Mouse (Mus musculus) forebrain, embryonic 12.5 days (tissue): ENCODE results near the gene Slc37a4. TPM values are rescaled to one million over a fixed set of nuclear protein-coding genes. Genes with fewer than 3 reads are reported as not detected.
"Not testable (repeated sequence)": the region's sequence is repeated elsewhere in the genome, so short reads cannot be mapped to it uniquely, and the experiment has no call there.

Source experiments
- ATAC-seq: fragments of 200-750 bp; cut with Nextera tagmentation; 2 replicates; pipeline ENCODE4 v1.8.0; 2017; ENCODE audit warnings: moderate TSS enrichment; ENCODE audit not compliant: low FRiP score
- H3K27ac ChIP-seq: fragments of 300-500 bp; sonication (generic); 2 replicates; pipeline ENCODE4 v1.5.1; 2016; ENCODE audit warnings: mild to moderate bottlenecking
- H3K27me3 ChIP-seq: fragments of 300-500 bp; sonication (generic); 2 replicates; pipeline ENCODE4 v1.6.1; 2016; ENCODE audit warnings: mild to moderate bottlenecking
- H3K36me3 ChIP-seq: fragments of 300-500 bp; sonication (generic); replicated peaks from 2 replicates; pipeline ENCODE4 v1.6.1; 2016; ENCODE audit warnings: mild to moderate bottlenecking
- H3K4me1 ChIP-seq: fragments of 300-500 bp; sonication (generic); 2 replicates; pipeline ENCODE4 v1.6.1; 2016
- H3K4me2 ChIP-seq: fragments of 300-500 bp; sonication (generic); 2 replicates; pipeline ENCODE4 v1.6.1; 2016; ENCODE audit warnings: mild to moderate bottlenecking, moderate library complexity
- H3K4me3 ChIP-seq: fragments of 300-500 bp; sonication (generic); replicated peaks from 2 replicates; pipeline ENCODE4 v1.5.1; 2016; ENCODE audit warnings: mild to moderate bottlenecking
- H3K9ac ChIP-seq: fragments of 300-500 bp; sonication (generic); 2 replicates; pipeline ENCODE4 v1.6.1; 2016; ENCODE audit warnings: mild to moderate bottlenecking
- H3K9me3 ChIP-seq: fragments of 300-500 bp; sonication (generic); 2 replicates; pipeline ENCODE4 v1.6.1; 2016
- WGBS: fragments of 180-500 bp; shearing (Covaris S2); methylation state at CpG from one replicate; pipeline ENCODE4 v1.1.7; 2016; 5-methylcytosine and 5-hydroxymethylcytosine counted together
- polyA plus RNA-seq: library from polyadenylated mRNA; unstranded; fragments of >200 nt; fragmentation: Nextera tagmentation; extraction: Ambion mirVana; gene quantifications from 2 replicates; pipeline ENCODE4 v1.2.1, GENCODE M21; 2016

The Slc37a4 gene
- polyA plus RNA-seq, 1 experiment from 2014 or later: 23.6 TPM

DNA sequence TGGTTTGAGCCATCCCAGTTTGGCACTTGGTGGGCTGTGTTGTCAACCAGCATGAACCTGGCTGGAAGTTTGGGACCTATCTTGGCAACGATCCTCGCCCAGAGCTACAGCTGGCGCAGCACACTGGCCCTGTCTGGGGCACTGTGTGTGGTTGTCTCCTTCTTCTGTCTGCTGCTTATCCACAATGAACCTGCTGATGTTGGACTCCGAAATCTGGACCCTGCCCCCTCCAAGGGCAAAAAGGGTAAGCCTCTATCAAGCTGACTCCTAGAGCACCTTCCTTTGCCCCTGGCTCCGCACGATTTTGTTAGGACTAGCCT is 3.1 kb downstream of the Slc37a4 start:
- H3K27ac ChIP-seq: no peak overlapping the region
- H3K9ac ChIP-seq: no peak overlapping the region
- peaks cover 26% of the 10 kb centered on the region for H3K4me1 ChIP-seq
- no peaks in the 10 kb centered on the region for H3K27me3 ChIP-seq
- peaks cover 60% of the 10 kb centered on the region for H3K36me3 ChIP-seq
- ATAC-seq: no peak
- H3K4me3 ChIP-seq: no peak overlapping the region
- WGBS: 93% methylated on average over 6 of the region's 6 CpGs
- no peak overlapping the region for H3K4me2 ChIP-seq
- H3K9me3 ChIP-seq: no peaks in the 10 kb centered on the region

DNA sequence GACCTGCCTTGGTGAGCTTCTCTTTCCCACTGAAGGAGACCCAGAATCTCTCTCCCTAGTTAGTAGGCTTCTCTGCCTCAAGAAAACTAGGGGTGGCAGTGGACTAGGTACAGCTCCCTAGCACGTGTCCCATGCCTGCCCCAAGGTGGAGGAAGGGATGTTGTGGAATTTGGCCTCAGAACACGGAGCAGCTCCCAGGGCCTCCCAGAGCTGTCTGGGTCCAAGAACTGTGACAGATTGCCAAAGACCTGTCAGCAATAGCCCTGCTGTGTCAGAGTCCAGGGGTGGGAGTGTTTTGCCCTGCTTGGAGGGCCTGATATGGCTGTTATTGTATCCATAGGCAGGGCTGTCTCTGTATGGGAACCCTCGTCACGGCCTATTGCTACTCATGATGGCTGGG is 4.4 kb downstream of the Slc37a4 start:
- Histone ChIP-seq H3K4me3 (no peak overlapping the region), H3K4me2 (no peak overlapping the region), H3K4me1 (peaks cover 31% of the 10 kb centered on the region), H3K9ac (no peak overlapping the region), H3K36me3 (peaks cover 68% of the 10 kb centered on the region), H3K27me3 (no peaks in the 10 kb centered on the region), H3K9me3 (no peaks in the 10 kb centered on the region), H3K27ac (no peak overlapping the region)
- no peak for ATAC-seq
- 95% methylated on average over 4 of the region's 4 CpGs for WGBS

DNA sequence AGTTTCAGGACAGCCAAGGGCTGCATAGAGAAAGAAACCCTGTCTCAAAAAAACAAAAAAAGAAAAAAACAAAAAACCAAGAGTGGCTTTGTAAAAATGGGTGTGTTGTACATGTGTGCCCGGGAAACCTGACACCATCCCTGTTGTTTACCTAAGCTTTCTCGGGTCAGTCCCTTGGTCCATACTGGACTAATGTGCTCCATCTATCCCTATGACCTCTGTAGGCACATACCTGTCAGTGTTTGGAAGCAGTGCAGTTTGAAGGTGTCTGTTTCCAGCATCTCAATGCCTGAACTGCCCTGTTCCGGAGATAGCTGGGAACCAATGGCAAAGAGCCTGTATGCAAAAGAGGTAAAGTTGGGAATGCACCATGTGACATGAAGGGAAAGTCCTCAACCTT is 8.4 kb downstream of the Slc37a4 start:
- WGBS: 79% methylated on average over 3 of the region's 3 CpGs
- Histone ChIP-seq H3K4me1 (peaks cover 19% of the 10 kb centered on the region), H3K9ac (no peak overlapping the region), H3K36me3 (peaks cover 67% of the 10 kb centered on the region), H3K27ac (no peak overlapping the region), H3K27me3 (no peaks in the 10 kb centered on the region), H3K4me3 (no peak overlapping the region), H3K4me2 (no peak overlapping the region), H3K9me3 (no peaks in the 10 kb centered on the region)
- no peak for ATAC-seq

DNA sequence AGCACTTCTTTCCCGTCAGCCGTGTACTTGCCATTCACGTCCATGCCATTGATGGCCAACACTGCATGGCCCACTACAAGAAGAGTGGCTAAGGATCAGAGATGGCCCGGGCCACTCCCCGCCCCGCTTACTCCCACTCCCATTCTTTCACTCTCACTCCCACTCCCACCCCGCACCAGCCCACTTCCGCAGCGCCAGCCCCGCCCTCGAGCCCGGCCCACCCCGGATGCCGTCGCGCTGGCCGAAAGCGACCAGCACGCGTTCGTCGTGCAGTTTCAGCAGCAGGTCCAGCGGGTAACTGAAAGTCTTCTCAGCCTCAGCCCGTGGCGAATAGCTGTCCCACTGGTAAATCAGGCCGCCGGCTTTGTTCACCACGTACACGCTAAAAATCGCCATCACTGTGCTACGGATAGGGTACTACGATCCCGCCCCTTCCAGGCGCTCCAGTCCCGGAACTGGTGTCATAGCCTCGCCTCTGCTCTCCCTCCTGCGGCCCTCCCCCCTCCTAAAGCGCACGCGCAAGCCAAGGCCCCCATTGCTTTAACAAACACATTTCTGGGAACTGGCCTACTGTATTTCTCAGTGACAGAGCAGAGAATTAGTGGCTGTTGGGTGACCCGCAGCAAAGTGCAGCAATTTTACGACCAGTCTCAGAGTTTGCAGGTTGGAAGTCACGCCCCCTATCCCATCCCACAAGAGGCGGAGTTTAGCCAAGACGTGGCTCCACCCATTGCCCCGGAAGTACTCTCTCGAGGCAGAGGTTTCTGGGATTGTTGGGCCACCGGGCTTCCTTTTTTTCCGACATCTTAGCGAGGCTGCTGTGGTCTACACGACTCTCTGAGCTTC is 10.5 kb downstream of the Slc37a4 start, which contains the start of the genes Rps25 and Trappc4:
TSS of gene Rps25 (plus strand) at position 234 of the 846 bp plus-strand sequence.
TSS of gene Trappc4 (minus strand) at position 695 of the 846 bp plus-strand sequence.
- Histone ChIP-seq H3K9me3 (no peaks in the 10 kb centered on the region), H3K9ac (peak within 1 kb of the TSS; percentile 74), H3K27ac (peak within 1 kb of the TSS; percentile 93), H3K36me3 (peaks cover 67% of the 10 kb centered on the region), H3K4me1 (peaks cover 19% of the 10 kb centered on the region), H3K4me3 (peak within 1 kb of the TSS; percentile 78), H3K4me2 (peak within 1 kb of the TSS; percentile 81), H3K27me3 (no peaks in the 10 kb centered on the region)
- ATAC-seq: peak; percentile 96
- WGBS: under 1% methylated on average over 51 of the region's 51 CpGs

DNA sequence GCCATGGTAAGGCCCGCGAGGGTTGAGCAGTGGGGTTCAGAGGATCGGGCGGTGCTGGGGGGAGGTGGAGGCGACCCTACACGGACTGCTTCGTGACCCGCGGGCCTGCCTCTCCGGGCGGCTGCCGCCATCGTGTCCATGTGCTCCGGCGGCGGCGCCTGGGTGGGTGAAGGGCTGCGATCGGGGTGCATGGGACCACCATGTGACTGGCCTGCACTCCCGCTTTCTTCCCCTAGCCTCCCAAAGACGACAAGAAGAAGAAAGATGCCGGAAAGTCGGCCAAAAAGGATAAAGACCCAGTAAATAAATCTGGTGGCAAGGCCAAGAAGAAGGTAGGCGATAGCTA is 11.1 kb downstream of the Slc37a4 start:
- no peaks in the 10 kb centered on the region for H3K27me3 ChIP-seq
- H3K27ac ChIP-seq: peak overlapping the region; percentile 93
- H3K9ac ChIP-seq: peak overlapping the region; percentile 74
- peaks cover 19% of the 10 kb centered on the region for H3K4me1 ChIP-seq
- H3K4me2 ChIP-seq: peak overlapping the region; percentile 81
- under 1% methylated on average over 24 of the region's 24 CpGs for WGBS
- peaks cover 67% of the 10 kb centered on the region for H3K36me3 ChIP-seq
- H3K4me3 ChIP-seq: peak overlapping the region; percentile 78
- ATAC-seq: no peak
- H3K9me3 ChIP-seq: no peaks in the 10 kb centered on the region

DNA sequence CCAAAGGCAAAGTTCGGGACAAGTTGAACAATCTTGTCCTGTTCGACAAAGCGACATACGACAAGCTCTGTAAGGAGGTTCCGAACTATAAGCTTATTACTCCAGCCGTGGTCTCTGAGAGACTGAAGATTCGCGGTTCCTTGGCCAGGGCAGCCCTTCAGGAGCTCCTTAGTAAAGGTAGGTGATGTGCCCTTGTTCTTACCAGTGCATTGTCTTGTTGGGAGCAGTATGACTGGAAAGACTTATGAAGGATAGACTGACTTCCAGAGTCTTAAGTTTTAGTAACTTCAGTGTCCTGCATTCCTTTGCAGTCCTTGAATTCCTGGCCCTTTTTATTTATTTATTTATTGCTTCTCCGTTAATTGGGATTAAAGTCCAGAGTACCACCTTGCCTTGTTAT is 12.0 kb downstream of the Slc37a4 start:
- not testable (repeated sequence) for H3K27ac ChIP-seq, ATAC-seq, H3K27me3 ChIP-seq, H3K9me3 ChIP-seq
- peak overlapping the region; percentile 78 for H3K4me3 ChIP-seq
- H3K4me2 ChIP-seq: peak overlapping the region; percentile 81
- H3K36me3 ChIP-seq: peaks cover 69% of the 10 kb centered on the region
- 82% methylated on average over 9 of the region's 9 CpGs for WGBS
- 0 out of 2 replicates have a peak overlapping the region, but pooled peaks have one; percentile 74 for H3K9ac ChIP-seq
- H3K4me1 ChIP-seq: peaks cover 19% of the 10 kb centered on the region

DNA sequence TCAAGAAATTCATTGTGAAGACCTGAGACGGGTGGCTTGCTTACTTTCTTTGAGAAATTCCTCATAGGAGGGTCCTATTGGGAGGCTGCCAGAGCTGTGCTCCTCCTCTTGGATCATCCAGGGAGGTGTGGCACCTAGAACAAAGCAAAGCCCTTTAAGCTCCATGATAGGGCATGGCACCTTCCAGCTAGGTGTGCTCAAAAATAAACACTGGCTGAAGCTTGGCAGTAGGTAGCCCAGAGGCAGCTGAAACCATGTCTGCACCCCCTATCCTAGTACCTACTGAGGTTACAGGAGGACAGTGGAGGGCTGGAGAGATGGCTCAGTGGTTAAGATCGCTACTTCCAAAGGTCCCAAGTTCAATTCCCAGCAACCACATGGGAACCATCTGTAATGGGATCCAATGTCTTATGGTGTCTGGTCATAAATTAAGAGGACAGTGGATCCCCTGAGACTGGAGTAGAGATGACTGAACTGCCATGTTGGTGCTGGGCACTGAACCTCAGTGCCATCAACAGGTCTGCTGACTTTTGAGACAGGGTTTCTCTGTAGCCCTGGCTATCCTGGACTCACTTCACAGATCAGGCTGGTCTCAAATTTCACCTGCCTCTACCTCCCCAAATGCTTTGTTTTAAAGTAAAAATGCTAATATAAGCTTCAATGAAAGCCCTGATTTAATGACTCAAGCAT is 14.1 kb downstream of the Slc37a4 start:
- Histone ChIP-seq H3K9me3 (no peaks in the 10 kb centered on the region), H3K4me1 (peaks cover 15% of the 10 kb centered on the region), H3K9ac (no peak overlapping the region), H3K36me3 (peaks cover 61% of the 10 kb centered on the region), H3K4me2 (no peak overlapping the region), H3K4me3 (no peak overlapping the region), H3K27me3 (no peaks in the 10 kb centered on the region), H3K27ac (no peak overlapping the region)
- 89% methylated on average over 2 of the region's 2 CpGs for WGBS
- no peak for ATAC-seq

DNA sequence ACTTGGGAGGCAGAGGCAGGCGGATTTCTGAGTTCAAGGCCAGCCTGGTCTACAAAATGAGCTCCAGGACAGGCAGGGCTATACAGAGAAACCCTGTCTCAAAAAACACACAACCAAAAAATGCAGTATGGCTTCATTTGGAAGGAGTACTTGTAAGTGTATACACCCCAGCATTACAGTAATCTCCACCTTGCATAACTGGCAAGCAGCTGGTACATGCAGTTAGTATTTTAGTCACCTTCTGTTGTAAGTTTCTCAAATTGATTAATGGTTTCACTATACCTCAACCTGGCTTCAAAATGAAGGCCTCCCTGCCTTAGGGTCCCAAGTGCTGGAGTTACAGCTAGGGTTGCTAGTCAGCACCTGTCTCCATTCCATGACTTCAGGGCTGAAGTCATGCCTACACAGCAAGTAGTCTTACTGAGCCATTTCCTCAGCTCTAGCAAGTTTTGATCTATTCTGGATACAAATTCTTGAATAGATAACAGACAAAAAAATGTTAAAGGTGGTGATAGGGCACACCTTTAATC is 15.0 kb downstream of the Slc37a4 start:
- Histone ChIP-seq H3K4me2 (no peak overlapping the region), H3K27ac (no peak overlapping the region), H3K9ac (no peak overlapping the region), H3K4me1 (peaks cover 12% of the 10 kb centered on the region), H3K36me3 (peaks cover 63% of the 10 kb centered on the region), H3K27me3 (no peaks in the 10 kb centered on the region), H3K9me3 (no peaks in the 10 kb centered on the region), H3K4me3 (no peak overlapping the region)
- ATAC-seq: no peak
- 84% methylated on average over 1 of the region's 1 CpGs for whole genome bisulfite sequencing

DNA sequence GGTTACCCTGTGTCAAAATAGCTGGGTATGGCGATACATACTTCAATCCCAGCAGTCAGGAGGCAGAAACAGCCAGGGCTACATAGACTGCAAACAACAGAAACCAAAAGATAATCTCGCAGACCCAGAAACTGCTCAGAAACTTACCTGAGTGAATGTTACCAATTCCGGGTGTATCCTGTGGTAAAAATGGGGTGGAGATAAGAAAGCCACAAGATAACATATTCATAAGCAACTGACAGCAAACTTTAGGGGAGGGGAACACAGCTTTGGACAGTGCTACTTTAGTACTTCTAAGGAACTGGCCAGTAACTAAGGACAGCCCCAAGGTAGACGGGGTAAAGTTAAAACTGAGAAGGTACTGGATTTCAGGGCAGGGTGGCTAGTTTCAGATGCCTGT is 15.7 kb downstream of the Slc37a4 start:
- H3K4me3 ChIP-seq: no peak overlapping the region
- H3K27me3 ChIP-seq: no peaks in the 10 kb centered on the region
- no peak for ATAC-seq
- H3K4me2 ChIP-seq: no peak overlapping the region
- no peaks in the 10 kb centered on the region for H3K9me3 ChIP-seq
- 88% methylated on average over 4 of the region's 4 CpGs for WGBS
- H3K27ac ChIP-seq: no peak overlapping the region
- H3K4me1 ChIP-seq: peaks cover 15% of the 10 kb centered on the region
- H3K36me3 ChIP-seq: peaks cover 63% of the 10 kb centered on the region
- H3K9ac ChIP-seq: no peak overlapping the region

DNA sequence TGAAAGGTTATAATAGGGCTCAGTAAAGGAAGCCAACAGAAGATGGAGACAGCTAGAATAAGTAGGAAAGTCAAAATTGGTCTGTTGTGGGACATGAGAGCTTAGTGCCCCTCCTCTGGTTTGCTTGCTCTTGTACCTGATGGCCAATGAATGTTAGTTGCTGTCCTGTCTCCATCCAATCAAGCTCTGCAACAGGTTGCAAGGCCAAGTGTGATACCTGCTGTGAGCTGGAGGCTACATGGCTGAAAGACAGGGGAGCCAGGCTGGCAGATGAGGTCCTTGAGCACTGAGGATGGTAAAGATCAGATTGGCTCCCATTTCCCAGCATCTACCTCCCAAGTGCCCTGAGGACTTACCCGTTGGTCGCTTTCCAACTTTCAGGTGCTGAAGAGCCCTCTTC is 16.1 kb downstream of the Slc37a4 start:
- no peak overlapping the region for H3K27ac ChIP-seq
- no peak for ATAC-seq
- H3K4me3 ChIP-seq: no peak overlapping the region
- WGBS: 74% methylated on average over 2 of the region's 2 CpGs
- H3K9ac ChIP-seq: no peak overlapping the region
- no peaks in the 10 kb centered on the region for H3K9me3 ChIP-seq
- H3K4me1 ChIP-seq: peaks cover 19% of the 10 kb centered on the region
- H3K4me2 ChIP-seq: no peak overlapping the region
- H3K27me3 ChIP-seq: no peaks in the 10 kb centered on the region
- peaks cover 63% of the 10 kb centered on the region for H3K36me3 ChIP-seq

DNA sequence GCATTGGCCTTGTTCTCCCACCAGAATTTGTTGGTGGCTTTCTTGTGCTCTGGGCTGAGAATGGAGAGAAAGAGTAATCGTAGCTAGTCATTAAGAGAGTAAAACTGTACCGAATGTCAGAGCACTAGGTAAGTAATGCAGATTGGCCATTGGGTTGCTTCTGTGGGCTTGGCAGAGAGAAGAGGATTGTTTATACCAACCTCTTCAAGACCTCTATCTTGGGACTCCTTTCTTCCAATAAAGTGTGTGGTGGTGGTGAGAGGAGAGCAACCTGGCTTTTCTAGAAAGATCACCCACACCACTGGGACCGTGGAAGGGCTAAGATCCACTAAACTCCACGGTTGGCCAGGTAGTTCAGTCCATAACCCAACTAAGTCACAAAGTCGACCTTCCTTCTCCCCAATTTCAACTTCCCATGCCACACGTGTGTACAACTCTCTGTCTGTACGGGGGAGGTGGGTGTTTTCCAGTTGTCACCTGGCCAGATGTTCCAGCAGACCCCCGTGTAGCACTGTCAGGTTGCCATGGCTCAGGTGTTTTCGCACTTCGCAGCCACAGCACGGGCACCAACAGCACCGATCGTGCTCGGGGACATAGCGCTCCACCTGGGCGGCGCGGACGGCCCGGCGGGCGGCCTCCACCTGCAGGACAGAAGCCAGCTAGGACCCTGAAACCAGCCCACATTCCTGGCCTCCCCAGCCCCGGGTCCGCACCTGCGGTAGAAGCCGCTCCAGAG is 20.7 kb downstream of the Slc37a4 start:
- peak overlapping the region; percentile 51; the same call in 1 of the 2 replicates for H3K27ac ChIP-seq
- peaks cover 11% of the 10 kb centered on the region for H3K4me1 ChIP-seq
- ATAC-seq: peak; percentile 77
- no peaks in the 10 kb centered on the region; the same call in 1 of the 2 replicates for H3K9me3 ChIP-seq
- peak overlapping the region; percentile 79 for H3K9ac ChIP-seq
- peaks cover 25% of the 10 kb centered on the region for H3K36me3 ChIP-seq
- WGBS: 8% methylated on average over 26 of the region's 26 CpGs
- H3K27me3 ChIP-seq: no peaks in the 10 kb centered on the region
- peak overlapping the region; percentile 79 for H3K4me2 ChIP-seq
- H3K4me3 ChIP-seq: peak overlapping the region; percentile 87

DNA sequence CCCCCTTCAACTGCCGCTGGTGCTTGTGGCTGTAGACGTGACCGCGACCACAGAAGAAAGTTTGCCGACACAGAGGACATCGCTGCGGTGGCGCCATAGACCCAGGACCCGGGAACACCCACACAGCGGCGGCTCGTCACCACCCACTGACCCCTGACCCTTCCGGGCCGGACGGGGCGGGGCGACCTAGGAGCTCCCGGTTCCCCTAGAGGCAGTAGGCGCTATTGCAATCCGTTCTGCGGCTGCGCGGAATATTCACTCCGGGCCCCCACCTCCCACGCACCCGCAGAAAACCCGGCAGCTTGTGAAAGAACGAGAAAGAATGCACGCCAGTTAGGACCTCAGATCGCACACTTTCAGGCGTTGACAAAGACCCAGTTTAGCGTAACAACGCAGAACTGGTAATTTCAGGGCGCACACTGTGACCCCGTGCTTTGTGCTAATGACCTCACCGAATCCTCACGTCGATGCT is 21.3 kb downstream of the Slc37a4 start:
- peak; percentile 87 for ATAC-seq
- H3K36me3 ChIP-seq: peaks cover 19% of the 10 kb centered on the region
- H3K4me3 ChIP-seq: peak overlapping the region; percentile 87
- H3K27me3 ChIP-seq: no peaks in the 10 kb centered on the region
- H3K4me2 ChIP-seq: peak overlapping the region; percentile 79
- H3K27ac ChIP-seq: peak overlapping the region; percentile 51
- peak overlapping the region; percentile 79 for H3K9ac ChIP-seq
- under 1% methylated on average over 38 of the region's 38 CpGs for WGBS
- H3K4me1 ChIP-seq: peaks cover 11% of the 10 kb centered on the region
- no peaks in the 10 kb centered on the region; the same call in 1 of the 2 replicates for H3K9me3 ChIP-seq
